Mouse (Mus musculus) v-Abl transformed pro-B cells (cell line): Measurements from ENCODE around the gene Zp3.

Experiments
- in situ Hi-C, 2 experiments: fragments of 400-800 bp; cut with MboI; formaldehyde crosslinking; loops; one replicate each; pipeline ENCODE4 v1.15.1; 2025; ENCODE audit not compliant: unreplicated experiment in 2 of 2

Gene Zp3

DNA sequence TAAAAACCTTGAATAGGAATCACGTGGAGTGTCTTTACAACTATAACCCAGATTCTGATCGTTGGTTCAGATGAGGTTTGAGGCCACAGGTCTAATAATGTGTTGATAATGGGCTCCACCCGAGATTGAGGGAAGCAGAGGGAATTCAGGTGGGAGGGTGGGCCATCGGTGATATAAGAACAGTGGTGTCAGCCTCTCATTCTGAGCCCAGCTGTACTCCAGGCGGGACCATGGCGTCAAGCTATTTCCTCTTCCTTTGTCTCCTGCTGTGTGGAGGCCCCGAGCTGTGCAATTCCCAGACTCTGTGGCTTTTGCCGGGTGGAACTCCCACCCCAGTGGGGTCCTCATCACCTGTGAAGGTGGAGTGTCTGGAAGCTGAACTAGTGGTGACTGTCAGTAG is at the start of gene Zp3:
Gene Zp3 (plus strand): TSS at position 196 of the 400 bp plus-strand sequence.
- in situ Hi-C loops: loop anchor here (5.0 kb wide), 7 partner anchors 67 to 777 kb away; partner anchors contain the start of genes Alkbh4 (in 1 of the 2) and Lrwd1 (in 1 of the 2)

GRCm38 (mm10) chr5:135931526-135931925 is 48.4 kb upstream of the Zp3 start:
- in situ Hi-C loops: no loop called here

DNA sequence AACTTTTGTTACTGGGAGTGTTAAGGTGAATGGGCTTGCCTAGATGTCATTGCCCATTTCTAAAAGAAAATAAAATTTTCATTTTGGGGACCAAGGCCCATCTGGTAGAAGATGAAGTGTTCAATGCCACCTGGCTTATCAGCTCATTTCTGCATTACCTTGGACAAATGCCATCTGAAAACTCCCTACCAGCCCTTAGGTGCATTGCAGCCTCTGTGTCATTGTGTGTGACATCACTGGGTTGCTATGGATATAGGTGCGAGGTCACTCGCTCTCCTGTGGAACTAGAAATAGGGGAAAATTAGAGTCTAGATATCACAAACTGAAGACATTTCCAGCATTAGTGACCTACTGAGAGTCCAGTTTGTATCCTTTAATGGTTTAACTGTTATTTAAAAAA is 47.5 kb upstream of the Zp3 start:
- in situ Hi-C loops: no loop called here

DNA sequence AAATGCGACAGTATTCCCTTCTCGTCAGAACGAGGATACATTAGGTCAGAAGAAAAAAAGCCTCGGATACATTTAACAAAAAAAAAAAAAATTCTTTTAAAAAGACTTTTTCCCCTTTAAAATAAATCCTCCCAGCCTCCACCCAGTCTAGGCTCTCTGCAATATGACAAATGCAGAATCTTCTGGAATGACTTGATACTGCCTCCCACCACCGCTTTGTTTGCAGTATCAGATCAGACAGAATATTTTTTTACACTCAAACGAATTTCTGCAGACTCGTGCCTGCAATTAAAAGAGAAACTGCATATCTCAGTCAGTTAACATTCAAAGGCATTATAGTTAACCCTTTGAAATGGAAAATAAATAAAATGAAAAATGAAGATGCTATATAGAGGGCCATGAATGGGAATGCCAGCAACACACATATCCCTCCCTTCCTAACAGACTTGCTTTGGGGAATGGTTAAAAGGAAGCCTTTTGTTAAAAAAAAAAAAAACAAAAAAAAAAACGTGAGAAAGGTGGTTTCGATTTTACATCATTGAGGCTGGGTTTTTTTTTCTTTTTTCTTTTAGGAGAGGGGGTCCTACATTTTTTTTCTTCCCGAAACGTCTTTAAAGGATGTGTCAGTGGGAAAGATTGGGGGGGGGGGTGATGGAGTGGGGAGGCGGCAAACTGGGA is 46.5 kb upstream of the Zp3 start:
- in situ Hi-C loops: no loop called here

- in situ Hi-C loops: no loop called here
Observed at GRCm38 (mm10) chr5:135933900-135934441, 45.9 kb upstream of the Zp3 start.

DNA sequence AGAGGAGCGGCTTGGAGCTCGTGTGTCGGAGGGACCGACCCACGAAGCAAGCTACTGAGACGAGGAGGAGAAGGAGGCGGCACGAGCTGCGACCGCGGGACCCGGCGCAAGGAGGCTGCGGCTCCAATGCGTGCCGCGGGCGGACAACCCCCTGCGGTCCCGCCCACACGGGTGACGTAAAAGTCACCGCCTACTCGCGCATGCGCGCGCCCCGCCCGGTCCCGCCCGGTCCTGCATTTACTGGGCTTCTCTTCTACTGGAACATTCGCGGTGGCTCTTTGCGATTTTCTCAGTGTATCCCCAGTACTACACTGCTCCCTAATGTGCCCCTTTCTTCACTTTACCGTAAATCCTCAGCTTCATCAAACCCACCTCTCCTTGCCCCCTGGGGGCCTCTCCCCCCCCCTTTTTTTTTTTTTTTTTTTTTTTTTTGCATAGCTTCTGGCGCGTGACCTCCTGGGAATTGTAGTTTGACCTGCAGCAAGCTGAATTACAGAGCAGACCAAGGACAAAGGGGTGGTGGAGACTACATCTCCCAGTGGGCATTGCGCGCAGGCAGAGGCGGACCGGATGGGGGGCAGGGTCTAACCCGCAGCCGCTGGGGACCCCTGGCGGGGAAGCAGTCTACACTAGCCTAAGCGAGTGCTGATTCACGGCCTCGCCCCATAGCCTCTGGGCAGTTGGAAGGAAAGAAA is 45.3 kb upstream of the Zp3 start, which contains the start of gene Ywhag:
Gene Ywhag (minus strand): TSS at position 136 of the 695 bp plus-strand sequence.
- in situ Hi-C loops: loop anchor here in 1 of 2 experiments (5.0 kb wide), 1 partner anchor 32 kb away; no protein-coding TSS in a partner anchor

- in situ Hi-C loops: loop anchor here in 1 of 2 experiments (5.0 kb wide), 1 partner anchor 33 kb away; no protein-coding TSS in a partner anchor
Observed at GRCm38 (mm10) chr5:135935176-135935523, 44.7 kb upstream of the Zp3 start.

DNA sequence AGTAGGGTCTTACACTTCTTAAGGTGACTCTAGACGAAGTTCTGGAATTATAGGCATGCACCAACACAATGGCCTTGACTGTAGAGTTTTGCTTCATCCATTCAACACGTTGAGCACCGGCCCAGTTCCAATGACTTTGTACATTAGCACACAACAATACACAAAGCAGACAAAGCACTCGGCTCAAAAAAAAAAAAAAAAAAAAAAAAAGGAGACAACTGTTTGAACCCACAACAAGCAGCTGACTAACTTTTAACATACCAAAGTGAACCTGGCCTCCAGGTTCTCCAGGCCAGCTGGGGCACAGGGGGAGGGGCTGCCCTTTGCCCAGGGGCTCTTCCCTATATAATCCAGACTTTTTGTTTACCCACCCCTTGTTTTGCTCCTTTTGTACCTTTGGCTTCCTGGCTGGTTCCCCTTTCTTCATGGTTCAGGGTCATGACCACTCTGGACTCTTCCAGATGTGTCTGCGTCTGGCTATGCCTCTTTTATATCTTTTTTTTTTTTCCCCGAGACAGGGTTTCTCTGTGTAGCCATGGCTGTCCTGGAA is 44.2 kb upstream of the Zp3 start:
- in situ Hi-C loops: loop anchor here in 1 of 2 experiments (5.0 kb wide), 1 partner anchor 33 kb away; no protein-coding TSS in a partner anchor

DNA sequence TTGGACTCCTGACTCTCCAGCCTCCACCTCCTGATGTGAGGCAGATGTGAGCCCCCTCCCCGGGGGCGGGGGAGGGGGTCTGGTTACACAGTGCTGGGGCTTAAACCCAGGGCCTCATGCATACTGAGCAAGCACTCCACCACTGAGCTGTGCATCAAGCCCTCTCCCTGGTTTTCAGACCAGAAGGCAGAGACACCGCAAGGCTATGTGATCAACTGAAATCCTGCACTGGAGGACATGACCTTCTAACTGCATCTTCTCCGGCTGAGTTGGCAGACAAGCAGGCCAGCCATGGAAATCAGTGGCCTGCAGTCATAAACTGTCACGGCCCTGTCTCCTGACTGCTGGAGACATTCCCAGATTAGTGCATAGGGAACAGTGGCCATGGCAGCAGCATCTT is 39.3 kb upstream of the Zp3 start:
- in situ Hi-C loops: no loop called here

GRCm38 (mm10) chr5:135942710-135943109 is 37.2 kb upstream of the Zp3 start:
- in situ Hi-C loops: no loop called here

- in situ Hi-C loops: no loop called here
Observed at GRCm38 (mm10) chr5:135945916-135946408, 33.9 kb upstream of the Zp3 start.

GRCm38 (mm10) chr5:135946621-135947020 is 33.3 kb upstream of the Zp3 start:
- in situ Hi-C loops: no loop called here

- in situ Hi-C loops: no loop called here
Observed at GRCm38 (mm10) chr5:135950710-135951412, 29.0 kb upstream of the Zp3 start.

DNA sequence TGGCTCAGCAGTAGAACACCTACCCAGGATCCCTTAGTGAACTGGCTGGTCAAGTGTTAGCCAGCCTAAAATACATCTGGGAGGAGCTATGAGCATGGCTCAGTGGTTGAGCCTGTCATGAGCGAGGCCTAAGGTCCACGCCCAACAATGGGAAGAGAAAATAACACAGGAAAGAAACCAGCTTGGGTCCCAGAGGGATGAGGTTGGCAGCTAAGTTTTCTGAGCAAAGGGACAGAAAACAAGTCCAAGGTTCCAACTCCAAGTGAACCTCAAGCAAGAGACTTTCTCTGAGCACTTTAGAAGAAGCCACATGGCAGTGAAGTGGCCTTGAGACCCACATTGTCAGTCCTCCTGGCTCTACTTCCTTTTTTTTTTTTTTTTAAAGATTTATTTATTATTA is 28.2 kb upstream of the Zp3 start:
- in situ Hi-C loops: no loop called here

GRCm38 (mm10) chr5:135952830-135953229 is 27.1 kb upstream of the Zp3 start:
- in situ Hi-C loops: no loop called here

DNA sequence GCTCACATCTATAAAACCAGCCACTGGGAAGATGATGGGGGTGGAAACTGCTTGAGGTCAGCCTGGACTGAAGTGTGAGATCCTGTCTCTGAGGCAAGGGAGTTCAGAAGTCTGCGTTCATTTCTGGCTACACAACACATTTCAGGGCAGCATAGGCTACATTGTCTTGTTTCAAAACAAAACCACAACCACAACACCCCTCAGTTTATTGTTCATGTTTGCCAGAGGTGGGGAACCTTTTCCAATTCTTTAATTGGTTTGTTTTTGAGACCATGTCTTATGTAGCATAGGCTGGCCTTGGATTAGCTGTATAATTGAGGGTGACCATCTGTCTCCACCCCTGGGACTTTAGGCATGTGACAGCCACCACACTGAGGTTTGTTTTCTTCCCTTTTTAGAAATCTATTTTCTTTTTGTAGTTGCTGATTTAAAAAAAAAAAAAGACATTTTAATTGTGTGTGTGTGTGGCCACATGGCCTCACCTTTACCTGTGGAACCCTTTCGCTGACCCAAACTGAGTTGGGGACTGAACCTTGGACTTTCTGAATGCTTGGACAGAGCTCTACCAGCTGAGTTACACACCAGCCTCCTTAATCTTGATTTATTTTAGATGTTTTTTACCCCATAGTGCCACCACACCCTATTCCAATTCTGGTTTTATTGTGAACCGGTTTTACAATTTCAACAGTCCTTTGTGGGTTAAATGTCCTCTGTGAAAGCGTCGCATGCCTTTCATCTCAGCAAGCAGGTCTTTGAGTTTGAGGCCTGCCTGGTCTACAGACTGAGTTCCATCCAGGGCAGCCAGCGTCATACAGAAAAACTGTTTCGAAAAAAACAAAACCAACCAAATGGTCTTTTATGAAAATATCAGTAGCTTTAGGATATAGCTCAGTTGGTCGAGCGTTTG is 23.3 kb upstream of the Zp3 start:
- in situ Hi-C loops: no loop called here

DNA sequence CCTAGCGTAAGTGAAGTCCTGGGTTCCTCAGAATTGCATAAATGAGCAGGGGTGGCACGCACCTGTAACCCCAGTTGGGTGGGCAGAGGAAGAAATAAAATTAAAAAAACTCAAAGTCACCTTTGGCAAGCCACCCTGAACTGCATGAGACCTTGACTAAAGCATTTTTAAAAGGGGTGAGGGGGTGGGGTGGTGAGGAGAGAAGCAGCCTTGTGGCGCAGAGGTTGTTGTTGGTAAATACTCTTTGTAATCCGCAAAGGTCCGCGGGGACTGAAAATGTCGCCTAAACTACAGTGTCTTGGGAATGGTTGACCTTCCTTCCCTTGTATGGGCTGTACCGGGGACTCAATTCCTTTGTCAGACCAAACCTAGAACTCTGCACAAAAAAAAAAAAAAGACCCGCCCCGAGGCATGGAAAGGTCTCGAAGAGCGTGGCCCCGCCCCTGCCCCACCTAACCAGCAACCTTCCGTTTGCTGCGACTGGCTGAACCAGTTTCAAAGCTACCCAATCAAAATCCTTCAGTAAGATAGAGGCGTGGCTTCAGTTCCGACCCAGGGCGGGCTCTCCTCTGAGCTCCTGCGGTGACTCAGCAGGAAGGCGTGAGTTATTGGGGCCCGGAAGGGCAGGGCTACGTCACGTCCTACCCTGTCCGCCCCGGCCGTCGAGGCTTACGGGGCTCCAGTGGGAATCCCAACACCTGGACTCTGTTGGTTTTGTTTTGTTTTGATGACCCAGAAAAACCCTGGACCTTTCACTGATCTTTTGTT is 22.5 kb upstream of the Zp3 start:
- in situ Hi-C loops: no loop called here

- in situ Hi-C loops: no loop called here
Observed at GRCm38 (mm10) chr5:135958367-135958766, 21.5 kb upstream of the Zp3 start.

DNA sequence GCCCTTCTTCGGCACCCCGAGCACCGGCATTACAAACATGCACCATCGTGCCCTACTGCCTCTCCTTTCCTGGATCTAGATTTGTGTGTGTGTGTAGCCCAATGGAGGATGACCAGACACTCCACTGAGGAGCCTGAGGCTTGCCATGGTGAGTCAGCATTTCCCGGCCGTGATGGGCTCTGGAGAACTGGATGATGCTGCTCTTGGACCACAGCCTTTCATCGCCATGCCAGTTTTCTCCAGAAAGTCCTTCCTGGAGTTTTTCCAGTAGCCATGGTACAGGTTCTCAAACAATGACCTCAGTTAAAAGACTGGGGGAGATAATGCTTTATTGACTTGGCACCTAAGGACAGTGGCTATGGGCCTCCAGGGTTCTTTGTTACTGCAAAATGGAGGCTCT is 20.0 kb upstream of the Zp3 start:
- in situ Hi-C loops: loop anchor here in 1 of 2 experiments (5.0 kb wide), 1 partner anchor 58 kb away; no protein-coding TSS in a partner anchor
